Mouse (Mus musculus) WW6 (cell line): Measurements from ENCODE around the gene Tcf20.

Experiments
- DNase-seq: peaks from one replicate; pipeline ENCODE4 v3.0.0-alpha.2; 2013; ENCODE audit warnings: low read depth, low spot score

Tcf20 gene

DNA sequence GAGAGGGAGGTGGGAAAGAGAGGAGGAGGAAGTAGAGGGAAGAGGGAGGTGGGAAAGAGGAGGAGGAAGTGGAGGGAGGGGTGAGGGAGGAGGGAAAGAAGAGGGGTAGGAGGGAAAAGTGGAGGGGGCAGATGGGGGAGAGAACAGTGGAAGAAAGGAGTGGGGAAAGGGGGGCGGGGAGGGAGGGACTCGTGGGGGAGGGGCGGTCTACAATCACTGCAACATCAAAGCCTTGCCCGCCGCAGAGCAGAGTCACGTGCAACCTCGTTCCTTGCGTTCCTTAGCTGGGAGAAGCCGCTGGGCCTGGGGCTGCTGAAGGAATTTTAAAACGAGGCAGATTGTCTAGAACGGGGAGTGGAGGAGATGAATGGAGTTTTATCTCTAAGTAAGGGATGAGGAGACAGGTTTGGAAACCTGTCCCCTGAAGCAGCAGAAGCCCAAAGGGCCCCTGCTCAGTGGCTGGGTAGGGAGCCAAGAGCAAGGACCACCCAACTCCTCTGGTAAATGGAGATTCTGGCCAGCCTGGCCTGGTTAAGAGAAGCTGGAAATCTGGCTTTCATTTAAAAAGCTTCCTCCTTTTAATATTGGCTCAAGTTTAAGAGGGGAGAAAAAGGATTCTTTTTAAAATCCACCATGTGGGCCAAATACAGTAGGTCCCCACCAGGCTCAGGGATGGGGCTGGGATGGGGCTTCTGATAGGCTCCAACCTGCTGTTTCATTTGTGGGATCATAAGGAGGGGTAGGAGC, 62.8 kb downstream of the Tcf20 start:
- peak; percentile 53 for DNase-seq

GRCm38 (mm10) chr15:82923531-82923930, 64.1 kb downstream of the Tcf20 start:
- no peak for DNase-seq

DNA sequence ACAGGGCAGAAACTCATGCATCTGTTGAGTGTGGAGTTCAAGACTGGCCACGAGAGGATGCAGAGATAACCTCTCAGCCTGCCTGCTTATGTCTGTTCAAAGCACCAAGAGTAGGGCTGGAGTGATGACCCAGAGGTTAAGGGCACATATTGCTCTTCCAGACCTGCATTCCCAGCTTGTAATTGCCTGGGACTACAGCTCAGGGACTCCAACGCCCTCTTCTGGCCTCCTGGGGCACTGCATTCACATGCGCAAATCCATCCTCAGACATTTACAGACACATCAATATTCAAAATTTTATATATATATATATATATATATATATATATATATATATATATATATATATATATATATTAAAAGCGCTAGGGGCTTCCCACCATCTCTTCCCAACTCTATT, 64.9 kb downstream of the Tcf20 start:
- DNase-seq: no peak

GRCm38 (mm10) chr15:82922052-82922451, 65.6 kb downstream of the Tcf20 start:
- DNase-seq: no peak

GRCm38 (mm10) chr15:82921559-82921958, 66.1 kb downstream of the Tcf20 start:
- no peak for DNase-seq

DNA sequence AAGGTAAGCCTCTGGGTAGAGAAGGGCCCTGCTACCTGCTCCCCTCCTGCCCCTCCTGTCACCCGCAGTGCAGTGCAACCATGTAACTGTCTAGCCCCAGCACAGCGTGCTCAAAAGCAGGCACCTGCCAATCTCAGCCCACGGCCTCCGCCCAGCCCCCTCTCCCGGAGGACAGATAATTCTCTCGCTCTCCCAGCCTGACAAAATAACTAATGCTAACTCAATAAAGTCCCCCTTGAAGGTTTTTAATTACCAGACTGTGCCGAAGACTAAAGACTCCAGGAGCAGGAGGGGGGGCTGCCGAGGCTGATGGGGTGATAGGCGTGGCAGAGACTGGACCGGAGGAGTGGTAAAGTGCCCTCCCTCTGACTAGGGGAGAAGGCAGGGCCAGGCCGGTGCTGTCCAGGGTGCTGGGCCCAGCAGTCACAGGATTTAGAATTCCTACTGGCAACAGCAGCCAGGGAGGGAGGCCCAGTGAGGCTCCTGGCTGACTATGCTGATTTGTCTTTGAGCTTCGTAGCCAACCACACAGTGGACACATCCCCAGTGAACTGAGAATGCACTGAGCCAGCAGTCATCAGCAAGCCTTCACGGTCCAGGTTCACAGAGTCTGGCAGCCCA, 66.7 kb downstream of the Tcf20 start:
- no peak for DNase-seq

DNA sequence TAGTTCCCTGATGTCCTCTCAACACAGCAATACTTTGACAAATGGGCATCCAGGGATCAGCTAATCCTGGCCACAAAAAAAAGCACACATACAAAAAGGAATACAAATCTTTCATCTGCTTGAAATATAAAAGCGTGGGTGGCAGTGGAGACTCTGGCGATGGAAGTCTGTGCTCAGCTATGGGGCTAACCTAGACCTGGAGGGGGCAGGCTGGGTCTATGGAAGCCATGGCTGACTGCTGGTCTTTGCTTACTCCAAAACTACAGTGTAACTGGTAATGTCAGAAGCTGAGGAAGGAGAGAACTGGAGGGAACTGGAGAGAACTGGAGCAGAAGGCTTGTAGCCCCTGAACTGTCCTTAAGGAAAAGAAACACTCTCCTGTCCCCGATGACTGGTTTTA, 69.7 kb downstream of the Tcf20 start:
- no peak for DNase-seq

GRCm38 (mm10) chr15:82917207-82917844, 70.3 kb downstream of the Tcf20 start:
- DNase-seq: no peak

DNA sequence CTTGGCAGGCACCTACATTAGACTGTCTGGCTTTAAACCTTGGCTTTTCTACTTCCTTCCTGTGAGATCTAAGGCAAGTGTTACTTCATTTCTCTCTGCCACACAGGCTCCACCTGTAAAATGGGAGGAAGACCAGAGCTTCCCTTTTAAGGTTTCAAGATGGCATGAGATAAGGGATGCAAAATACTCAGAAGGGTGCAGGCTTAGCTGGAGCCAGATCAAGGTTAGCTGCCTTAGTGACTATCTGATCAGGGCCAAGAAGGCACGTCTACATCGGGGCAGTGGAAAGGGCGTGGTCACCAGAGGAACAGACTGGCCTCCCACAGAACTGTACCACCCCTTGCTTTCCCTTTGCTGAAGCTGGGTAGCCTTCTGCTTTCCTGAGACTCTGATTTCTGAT, 73.2 kb downstream of the Tcf20 start:
- no peak for DNase-seq

DNA sequence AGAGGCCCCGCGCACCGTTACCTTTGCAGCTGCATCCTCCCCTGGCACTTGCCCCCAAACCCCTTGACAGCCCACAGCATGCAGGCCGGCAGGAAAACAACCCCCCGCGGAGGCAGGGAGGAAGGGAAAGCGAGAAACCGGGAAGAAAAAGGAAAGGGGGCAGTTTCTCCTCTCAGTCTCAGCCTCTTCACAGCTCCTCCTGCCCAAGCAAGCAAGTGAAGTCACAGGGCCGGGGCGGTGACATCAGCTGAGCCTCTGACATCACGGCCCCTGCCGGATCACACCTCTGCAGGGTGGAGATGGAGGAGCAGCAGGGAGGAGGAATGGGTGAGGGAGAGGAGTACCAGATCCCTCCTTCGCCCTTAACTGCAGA, 75.7 kb downstream of the Tcf20 start:
- no peak for DNase-seq

- DNase-seq: no peak
These were observed 76.4 kb downstream of the Tcf20 start for GRCm38 (mm10) chr15:82911001-82911964.

DNA sequence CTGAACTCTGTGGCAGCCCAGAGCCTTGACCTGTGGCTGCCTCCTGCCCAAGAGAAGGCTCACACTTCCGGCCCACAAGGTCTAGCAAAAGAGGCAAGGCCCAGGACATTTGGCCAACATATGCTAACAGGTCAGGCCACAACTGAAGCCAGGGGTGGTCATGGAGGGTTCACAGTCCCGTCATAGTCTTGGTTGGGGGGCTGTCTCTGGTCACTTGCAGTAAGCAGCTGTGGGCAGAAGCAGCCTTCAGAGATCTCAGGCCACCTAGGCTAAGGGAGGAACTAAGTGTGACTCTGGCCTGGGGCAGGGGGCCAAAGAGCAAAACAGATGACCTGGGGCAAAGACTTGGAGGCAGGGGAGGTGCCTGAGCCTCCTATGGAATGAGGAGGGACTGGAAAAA, 77.1 kb downstream of the Tcf20 start:
- no peak for DNase-seq

GRCm38 (mm10) chr15:82909791-82910190, 77.9 kb downstream of the Tcf20 start:
- no peak for DNase-seq

DNA sequence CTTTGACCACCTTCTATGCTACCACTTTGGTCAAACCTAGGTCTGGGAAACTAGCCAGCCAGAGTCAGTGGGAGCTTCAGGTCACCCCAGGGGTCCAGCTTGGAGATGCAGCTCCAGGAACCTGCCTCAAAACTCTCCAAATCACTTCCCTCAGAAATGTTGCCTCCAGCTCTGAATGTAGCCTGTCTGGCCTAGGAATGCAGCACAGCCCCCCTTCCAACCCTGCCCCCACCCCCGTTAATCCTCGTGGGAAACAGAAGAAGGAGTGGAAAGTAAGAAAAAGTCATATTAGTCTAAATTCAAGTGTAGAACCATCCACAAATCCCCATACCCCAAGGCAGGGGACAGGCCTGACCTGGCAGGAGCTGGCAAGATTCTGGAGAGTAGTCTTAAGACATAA, 79.2 kb downstream of the Tcf20 start:
- no peak for DNase-seq

- DNase-seq: no peak
These were observed 80.4 kb downstream of the Tcf20 start for GRCm38 (mm10) chr15:82907306-82907705.

- no peak for DNase-seq
These were observed 81.1 kb downstream of the Tcf20 start for GRCm38 (mm10) chr15:82906574-82907061.

GRCm38 (mm10) chr15:82905431-82906395, 82.0 kb downstream of the Tcf20 start:
- no peak for DNase-seq

- no peak for DNase-seq
These were observed 83.1 kb downstream of the Tcf20 start for GRCm38 (mm10) chr15:82904526-82904925.

DNA sequence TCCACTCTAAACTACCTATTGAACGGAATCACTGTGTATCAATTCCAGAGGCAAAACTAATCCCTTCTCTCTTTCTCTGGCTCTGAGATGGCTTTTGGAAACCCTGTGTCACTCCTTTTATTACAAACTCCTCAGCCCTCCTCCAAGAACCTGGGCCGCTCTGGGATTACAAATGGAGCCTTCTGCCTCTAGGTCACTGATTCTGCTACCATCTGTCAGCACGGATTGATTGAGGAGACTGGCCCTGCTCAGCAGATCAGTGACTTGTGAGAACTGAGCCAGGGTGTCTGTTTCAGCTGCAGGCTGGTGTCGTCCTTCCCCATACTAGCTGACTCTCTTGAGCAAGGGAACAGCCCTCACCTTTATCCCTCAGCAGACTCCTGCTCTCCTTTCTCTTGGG, 85.2 kb downstream of the Tcf20 start:
- DNase-seq: no peak

DNA sequence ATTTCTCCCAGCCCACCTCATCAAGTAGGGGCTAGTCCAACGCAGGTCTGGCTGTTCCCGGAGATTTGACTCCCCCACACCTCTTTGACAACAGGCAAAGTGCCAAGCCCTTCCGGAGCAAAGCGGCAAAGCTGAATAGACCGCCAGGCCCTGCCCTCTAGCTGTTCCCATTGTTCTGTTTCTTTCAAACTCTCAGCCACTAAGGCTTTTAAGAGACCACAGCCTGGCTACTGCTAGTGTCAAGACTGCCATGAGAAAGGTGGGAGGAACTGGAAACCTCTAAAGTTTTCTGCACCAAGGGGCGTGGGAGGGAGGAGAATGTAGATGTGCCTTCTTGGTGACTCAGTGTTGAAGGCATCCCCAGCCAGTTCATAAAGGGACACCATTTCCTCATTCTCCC, 86.4 kb downstream of the Tcf20 start:
- DNase-seq: no peak

DNA sequence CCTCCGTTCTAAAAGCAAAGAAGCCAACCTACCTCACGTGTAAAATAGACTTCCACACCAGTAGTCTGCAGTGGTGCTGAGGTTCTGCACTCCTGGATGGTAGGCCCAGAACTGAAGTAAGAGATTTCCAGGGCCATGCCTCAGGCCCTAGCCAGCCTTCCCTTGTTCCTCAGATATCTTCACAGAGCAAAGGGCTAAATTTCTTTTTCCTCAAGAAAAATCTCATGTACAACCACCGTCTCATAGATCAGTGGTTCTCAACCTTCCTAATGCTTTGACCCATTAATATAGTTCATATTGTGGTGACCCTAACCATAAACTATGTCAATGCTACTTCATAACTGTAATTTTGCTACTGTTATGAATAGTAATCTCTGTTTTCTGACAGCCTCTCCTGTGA, 87.3 kb downstream of the Tcf20 start:
- no peak for DNase-seq
